Mouse (Mus musculus): Measurements from ENCODE around the gene Camk1d. TPM values are rescaled to one million over a fixed set of nuclear protein-coding genes. Genes with fewer than 3 reads are reported as not detected.

Gene Camk1d
- polyA plus RNA-seq, 1 experiment from 2014 or later = 0.62 TPM

GRCm38 (mm10) chr2:5510042-5510441, 204.3 kb downstream of the Camk1d start:
- H3K27ac ChIP-seq = no peak overlapping the region
- no peak for DNase-seq (ENCODE audit: extremely low spot score, low spot score)
- H3K4me1 ChIP-seq = no peaks in the 10 kb centered on the region
- no peaks in the 10 kb centered on the region; the same call in 1 of the 2 replicates for H3K9me3 ChIP-seq
- no peak overlapping the region for H3K4me3 ChIP-seq
- H3K36me3 ChIP-seq (replicated peaks) = no peaks in the 10 kb centered on the region
- no peaks in the 10 kb centered on the region for H3K27me3 ChIP-seq (ENCODE audit: poor library complexity, severe bottlenecking)
- 88% methylated on average over 6 of the region's 6 CpGs for WGBS

- Histone ChIP-seq H3K27me3 (ENCODE audit: poor library complexity, severe bottlenecking) (no peaks in the 10 kb centered on the region), H3K9me3 (no peaks in the 10 kb centered on the region), H3K4me1 (no peaks in the 10 kb centered on the region), H3K36me3 (replicated peaks) (no peaks in the 10 kb centered on the region), H3K27ac (no peak overlapping the region), H3K4me3 (no peak overlapping the region)
- DNase-seq (ENCODE audit: extremely low spot score, low spot score) = no peak
- 78% methylated on average over 4 of the region's 4 CpGs for WGBS
These were observed 214.7 kb downstream of the Camk1d start for GRCm38 (mm10) chr2:5499620-5500019.

- Histone ChIP-seq H3K4me3 (no peak overlapping the region), H3K36me3 (replicated peaks) (no peaks in the 10 kb centered on the region), H3K27ac (no peak overlapping the region), H3K27me3 (ENCODE audit: poor library complexity, severe bottlenecking) (no peaks in the 10 kb centered on the region), H3K4me1 (peaks cover 11% of the 10 kb centered on the region), H3K9me3 (no peaks in the 10 kb centered on the region)
- 79% methylated on average over 5 of the region's 5 CpGs for WGBS
- DNase-seq (ENCODE audit: extremely low spot score, low spot score) = no peak
These were observed 224.4 kb downstream of the Camk1d start for GRCm38 (mm10) chr2:5489916-5490315.

- H3K27ac ChIP-seq = no peak overlapping the region
- no peak overlapping the region for H3K4me3 ChIP-seq
- H3K27me3 ChIP-seq (ENCODE audit: poor library complexity, severe bottlenecking) = no peaks in the 10 kb centered on the region
- no peaks in the 10 kb centered on the region for H3K36me3 ChIP-seq (replicated peaks)
- 89% methylated on average over 3 of the region's 3 CpGs for WGBS
- peaks cover 25% of the 10 kb centered on the region for H3K4me1 ChIP-seq
- H3K9me3 ChIP-seq = no peaks in the 10 kb centered on the region
- DNase-seq (ENCODE audit: extremely low spot score, low spot score) = no peak
These were observed 227.0 kb downstream of the Camk1d start for GRCm38 (mm10) chr2:5487344-5487743.

DNA sequence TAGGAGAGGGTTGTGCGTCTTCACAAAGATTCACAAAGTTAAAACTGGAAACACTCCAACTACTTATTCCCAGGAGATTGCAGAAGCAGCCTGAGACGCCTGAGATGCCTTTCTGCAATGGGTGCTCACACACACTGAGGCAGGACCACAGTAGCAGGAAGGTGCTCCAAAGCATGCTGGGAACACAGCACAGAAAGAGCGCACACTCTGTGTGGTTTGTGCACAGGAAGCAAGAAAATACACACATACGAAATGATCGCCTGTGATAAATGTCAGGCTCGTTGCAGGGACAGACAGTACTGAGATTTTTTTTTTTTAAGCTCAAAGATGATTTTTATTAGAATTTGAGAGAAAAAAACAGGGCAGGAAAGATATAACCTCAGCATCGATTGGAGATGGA, 227.7 kb downstream of the Camk1d start:
- H3K9me3 ChIP-seq = no peaks in the 10 kb centered on the region
- DNase-seq (ENCODE audit: extremely low spot score, low spot score) = no peak
- H3K36me3 ChIP-seq (replicated peaks) = no peaks in the 10 kb centered on the region
- H3K27ac ChIP-seq = no peak overlapping the region
- H3K27me3 ChIP-seq (ENCODE audit: poor library complexity, severe bottlenecking) = no peaks in the 10 kb centered on the region
- WGBS = 95% methylated on average over 7 of the region's 7 CpGs
- H3K4me1 ChIP-seq = peaks cover 25% of the 10 kb centered on the region
- no peak overlapping the region for H3K4me3 ChIP-seq

GRCm38 (mm10) chr2:5485786-5486185, 228.5 kb downstream of the Camk1d start:
- no peaks in the 10 kb centered on the region for H3K9me3 ChIP-seq
- 96% methylated on average over 6 of the region's 6 CpGs for WGBS
- DNase-seq (ENCODE audit: extremely low spot score, low spot score) = no peak

DNA sequence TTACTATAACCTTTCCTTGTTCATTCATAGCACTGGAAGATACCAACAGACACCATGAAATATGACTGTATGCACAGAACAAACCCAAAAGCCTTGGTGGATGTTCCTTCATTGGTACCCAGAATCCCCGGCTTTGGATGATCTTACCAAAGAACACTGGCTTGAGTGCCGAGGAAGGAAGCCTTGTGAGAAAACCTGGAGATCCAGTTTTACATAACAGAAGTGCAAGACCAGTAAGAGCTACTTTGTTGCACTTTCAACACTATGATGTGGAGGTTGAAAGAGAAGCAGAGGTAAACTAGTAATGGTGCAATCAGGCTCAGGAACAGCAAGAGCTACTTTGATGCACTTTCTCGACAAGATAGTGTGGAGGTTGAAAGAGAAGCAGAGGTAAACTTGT, 234.4 kb downstream of the Camk1d start:
- Histone ChIP-seq H3K27me3 (ENCODE audit: poor library complexity, severe bottlenecking) (no peaks in the 10 kb centered on the region), H3K4me3 (no peak overlapping the region), H3K4me1 (peaks cover 14% of the 10 kb centered on the region), H3K27ac (no peak overlapping the region), H3K9me3 (no peaks in the 10 kb centered on the region), H3K36me3 (replicated peaks) (no peaks in the 10 kb centered on the region)
- WGBS = 87% methylated on average over 3 of the region's 3 CpGs
- DNase-seq (ENCODE audit: extremely low spot score, low spot score) = no peak

More at GRCm38 (mm10) chr2:5485786-5486185, 228.5 kb downstream of the Camk1d start:
- Histone ChIP-seq H3K27me3 (ENCODE audit: poor library complexity, severe bottlenecking) (no peaks in the 10 kb centered on the region), H3K4me1 (peaks cover 25% of the 10 kb centered on the region), H3K27ac (no peak overlapping the region), H3K36me3 (replicated peaks) (no peaks in the 10 kb centered on the region), H3K4me3 (no peak overlapping the region)

DNA sequence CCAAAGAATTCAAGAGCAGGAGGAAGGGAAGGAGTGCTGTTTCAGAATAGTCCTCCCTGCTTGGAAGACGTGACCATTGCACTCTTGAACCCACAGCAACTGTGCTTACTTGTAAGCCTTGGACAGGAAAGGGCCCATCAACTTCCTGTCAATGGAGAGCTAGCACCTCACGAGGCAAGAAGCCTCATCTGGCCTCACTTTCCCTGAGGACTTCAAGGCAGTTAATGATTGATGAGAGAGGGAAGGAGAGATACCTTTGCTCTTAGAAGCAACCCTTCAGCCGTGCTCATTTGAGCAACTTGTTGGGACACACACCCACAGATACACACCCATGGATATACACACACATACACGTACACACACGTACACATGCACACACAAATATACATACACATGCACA, 235.6 kb downstream of the Camk1d start:
- Histone ChIP-seq H3K4me3 (no peak overlapping the region), H3K36me3 (replicated peaks) (no peaks in the 10 kb centered on the region), H3K9me3 (no peaks in the 10 kb centered on the region), H3K4me1 (peaks cover 2% of the 10 kb centered on the region; the same call in 1 of the 2 replicates), H3K27ac (no peak overlapping the region), H3K27me3 (ENCODE audit: poor library complexity, severe bottlenecking) (no peaks in the 10 kb centered on the region)
- no peak for DNase-seq (ENCODE audit: extremely low spot score, low spot score)
- 94% methylated on average over 5 of the region's 5 CpGs for WGBS

GRCm38 (mm10) chr2:5478256-5478655, 236.1 kb downstream of the Camk1d start:
- Histone ChIP-seq H3K9me3 (no peaks in the 10 kb centered on the region), H3K27me3 (ENCODE audit: poor library complexity, severe bottlenecking) (no peaks in the 10 kb centered on the region), H3K36me3 (replicated peaks) (no peaks in the 10 kb centered on the region), H3K27ac (no peak overlapping the region), H3K4me3 (no peak overlapping the region), H3K4me1 (no peaks in the 10 kb centered on the region)
- no peak for DNase-seq (ENCODE audit: extremely low spot score, low spot score)
- 95% methylated on average over 4 of the region's 4 CpGs for WGBS

GRCm38 (mm10) chr2:5477525-5477924, 236.8 kb downstream of the Camk1d start:
- Histone ChIP-seq H3K36me3 (replicated peaks) (no peaks in the 10 kb centered on the region), H3K27me3 (ENCODE audit: poor library complexity, severe bottlenecking) (no peaks in the 10 kb centered on the region), H3K4me3 (no peak overlapping the region), H3K9me3 (no peaks in the 10 kb centered on the region), H3K27ac (no peak overlapping the region), H3K4me1 (no peaks in the 10 kb centered on the region)
- DNase-seq (ENCODE audit: extremely low spot score, low spot score) = no peak
- WGBS = 75% methylated on average over 1 of the region's 1 CpGs

DNA sequence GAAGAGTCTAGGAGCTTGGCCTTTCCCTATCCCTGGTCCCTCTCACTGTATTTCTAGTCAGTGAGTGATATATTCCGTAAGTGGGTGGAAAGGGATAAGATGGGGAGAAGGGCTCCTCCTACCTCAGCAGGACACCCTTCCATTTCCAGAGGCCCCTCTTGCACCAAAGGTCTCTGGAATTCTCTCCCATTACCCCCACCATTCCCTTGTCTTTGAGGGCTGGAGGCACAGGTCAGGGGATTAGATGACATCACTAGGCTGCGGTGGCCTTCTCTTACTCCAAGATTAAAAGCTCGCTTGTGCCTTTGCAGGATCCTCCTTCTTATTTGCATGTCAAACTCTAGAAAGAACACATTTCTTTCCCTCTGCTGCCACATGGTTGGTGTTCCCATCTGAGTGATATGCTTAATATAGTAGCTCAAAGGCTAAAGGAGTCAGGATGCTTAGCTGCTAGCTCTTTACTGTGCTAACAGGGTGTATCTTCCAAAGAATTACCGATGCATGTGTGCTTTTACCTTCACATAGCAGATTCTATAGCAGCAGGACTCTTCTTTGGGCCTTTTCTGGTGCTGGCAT, 244.9 kb downstream of the Camk1d start:
- no peak overlapping the region for H3K27ac ChIP-seq
- 63% methylated on average over 4 of the region's 4 CpGs for whole genome bisulfite sequencing
- peaks cover 29% of the 10 kb centered on the region for H3K4me1 ChIP-seq
- H3K4me3 ChIP-seq = no peak overlapping the region
- H3K27me3 ChIP-seq (ENCODE audit: poor library complexity, severe bottlenecking) = no peaks in the 10 kb centered on the region
- DNase-seq (ENCODE audit: extremely low spot score, low spot score) = no peak
- H3K9me3 ChIP-seq = peaks cover 6% of the 10 kb centered on the region; the same call in 1 of the 2 replicates
- no peaks in the 10 kb centered on the region for H3K36me3 ChIP-seq (replicated peaks)

GRCm38 (mm10) chr2:5467537-5467936, 246.8 kb downstream of the Camk1d start:
- Histone ChIP-seq H3K27me3 (ENCODE audit: poor library complexity, severe bottlenecking) (no peaks in the 10 kb centered on the region), H3K4me1 (peaks cover 29% of the 10 kb centered on the region), H3K27ac (no peak overlapping the region), H3K36me3 (replicated peaks) (no peaks in the 10 kb centered on the region), H3K9me3 (peaks cover 6% of the 10 kb centered on the region; the same call in 1 of the 2 replicates), H3K4me3 (no peak overlapping the region)
- WGBS = 76% methylated on average over 2 of the region's 2 CpGs
- DNase-seq (ENCODE audit: extremely low spot score, low spot score) = no peak

GRCm38 (mm10) chr2:5458671-5459235, 255.6 kb downstream of the Camk1d start:
- Histone ChIP-seq H3K27ac (no peak overlapping the region), H3K9me3 (no peaks in the 10 kb centered on the region), H3K27me3 (ENCODE audit: poor library complexity, severe bottlenecking) (no peaks in the 10 kb centered on the region), H3K4me3 (no peak overlapping the region), H3K4me1 (no peaks in the 10 kb centered on the region), H3K36me3 (replicated peaks) (no peaks in the 10 kb centered on the region)
- 89% methylated on average over 16 of the region's 16 CpGs for WGBS
- DNase-seq (ENCODE audit: extremely low spot score, low spot score) = no peak

Data from forebrain, embryonic 10.5 days (tissue).